Mouse (Mus musculus): ENCODE results near the gene Zfp335.
"Not testable (repeated sequence)": the region's sequence is repeated elsewhere in the genome, so short reads cannot be mapped to it uniquely, and the experiment has no call there.

Gene Zfp335

DNA sequence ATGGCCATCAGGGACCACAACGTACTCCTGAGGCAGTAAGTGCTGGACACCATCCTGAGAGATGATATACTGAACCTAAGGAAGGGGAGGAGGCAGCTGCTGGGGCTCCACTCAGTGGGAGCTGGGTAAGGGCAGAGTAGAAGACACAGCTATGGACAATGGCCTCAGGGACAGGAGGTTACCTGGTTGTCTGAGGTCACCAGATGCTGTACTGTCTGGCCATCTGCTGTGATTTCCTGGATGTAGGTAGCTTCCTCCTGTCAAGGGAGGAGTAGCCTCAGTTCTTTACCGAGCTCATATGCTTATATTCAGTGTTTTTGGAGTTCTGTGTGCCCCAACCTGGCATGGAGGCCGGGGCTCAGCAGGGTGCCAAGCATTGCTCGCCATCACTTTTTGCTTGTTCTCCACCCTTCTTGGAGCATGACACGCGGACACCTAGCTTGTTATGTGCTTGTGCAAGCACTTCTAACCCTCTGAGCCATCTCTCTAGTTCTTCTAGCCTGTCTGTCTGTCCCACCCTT, 18.8 kb downstream of the Zfp335 start:
- no peak for DNase-seq (ENCODE audit: low spot score)

DNA sequence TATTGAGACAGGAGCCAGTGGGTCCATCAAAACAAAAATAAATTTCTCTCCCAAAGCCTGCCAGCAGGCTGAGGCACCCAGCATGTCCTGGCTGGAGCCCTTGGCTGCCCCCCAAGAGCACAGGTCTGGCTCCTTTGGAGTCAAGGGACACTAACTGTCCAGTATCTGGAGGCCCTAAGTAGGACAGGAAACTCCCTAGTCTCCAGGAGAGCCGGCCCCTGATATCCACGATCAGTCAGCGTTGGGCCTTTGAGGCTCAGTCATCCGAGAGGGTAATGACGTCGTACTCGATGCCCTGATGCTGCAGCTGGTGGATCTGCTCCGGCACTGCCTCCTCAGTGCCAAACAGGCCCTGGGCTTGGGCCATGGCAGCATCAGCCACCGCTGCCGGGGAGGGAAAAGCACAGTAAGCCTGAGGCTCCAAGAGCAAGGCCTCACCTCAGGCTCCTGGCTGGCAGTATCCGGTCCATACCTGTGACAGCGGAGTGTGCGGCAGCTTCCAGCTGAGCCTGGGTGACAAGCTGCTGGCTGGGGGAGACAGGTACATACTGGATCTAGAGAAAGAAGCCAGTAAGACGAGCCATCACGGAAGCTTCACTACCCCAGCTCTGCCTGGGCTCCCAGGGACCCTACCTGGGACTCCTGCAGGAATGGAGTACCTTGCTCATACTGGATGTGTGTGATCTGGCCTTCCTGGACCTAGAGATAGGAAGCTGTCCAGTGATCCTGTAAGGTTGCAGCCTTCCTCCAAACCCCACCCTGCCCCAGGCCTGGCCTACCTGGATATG, 19.5 kb downstream of the Zfp335 start:
- no peak for DNase-seq (ENCODE audit: low spot score)

DNA sequence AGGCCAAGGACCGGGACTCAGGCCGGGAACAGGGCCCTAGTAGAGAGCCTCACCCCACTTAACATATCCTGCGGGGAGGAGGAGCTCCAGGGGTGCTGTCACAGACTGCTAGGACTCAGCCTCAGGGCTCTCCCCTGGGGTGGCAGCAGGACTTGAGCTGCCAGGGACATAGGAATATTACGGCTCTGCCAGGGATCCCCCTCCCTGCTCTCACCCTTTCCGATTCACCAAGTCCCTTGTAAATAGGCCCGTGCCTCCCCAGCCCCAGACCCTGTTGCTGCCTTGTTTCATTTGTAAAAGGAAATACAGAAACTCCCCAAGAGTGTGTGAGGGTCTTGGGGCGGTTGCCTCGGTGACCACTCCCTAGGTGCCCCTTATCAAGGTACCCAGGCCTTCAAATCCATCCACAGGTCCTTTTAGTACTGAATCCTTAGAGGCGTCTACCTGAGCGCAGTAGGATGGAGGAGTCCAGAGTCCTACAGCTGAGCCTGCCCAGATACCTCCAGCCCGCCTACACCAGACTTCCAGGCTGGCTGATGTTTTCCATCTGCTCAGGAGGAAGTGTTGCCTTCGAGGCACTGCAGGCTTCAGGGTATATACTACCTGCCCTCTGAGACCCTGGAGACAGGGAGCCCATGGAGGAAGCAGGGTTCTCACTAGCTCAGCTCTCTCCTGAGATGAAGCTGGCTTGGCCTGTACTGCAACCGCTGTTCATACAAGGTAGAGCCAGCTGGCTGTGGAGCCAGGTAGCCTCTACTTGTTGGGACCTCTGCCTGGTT, 20.3 kb downstream of the Zfp335 start:
- DNase-seq (ENCODE audit: low spot score), result no peak

DNA sequence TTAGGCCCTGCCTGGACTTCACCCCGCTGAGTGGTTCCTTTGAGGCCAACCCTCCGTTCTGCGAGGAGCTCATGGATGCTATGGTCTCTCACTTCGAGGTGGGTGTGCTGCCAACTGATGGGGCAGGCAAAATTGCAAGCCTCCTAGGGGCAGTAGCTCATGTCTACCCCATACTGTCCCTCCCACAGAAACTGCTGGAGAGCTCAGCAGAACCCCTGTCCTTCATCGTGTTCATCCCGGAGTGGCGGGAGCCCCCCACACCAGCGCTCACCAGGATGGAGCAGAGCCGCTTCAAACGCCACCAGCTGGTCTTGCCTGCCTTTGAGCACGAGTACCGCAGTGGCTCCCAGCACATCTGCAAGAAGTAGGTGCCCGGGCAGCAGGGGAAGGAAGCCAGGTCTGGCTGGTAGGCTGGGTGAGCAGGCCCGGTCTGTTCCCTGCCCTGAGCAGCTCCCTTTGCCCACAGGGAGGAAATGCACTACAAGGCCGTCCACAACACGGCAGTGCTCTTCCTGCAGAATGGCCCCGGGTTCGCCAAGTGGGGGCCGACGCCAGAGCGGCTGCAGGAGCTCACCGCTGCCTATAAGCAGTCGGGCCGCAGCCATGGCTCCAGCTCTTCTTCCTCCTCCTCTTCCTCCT, 21.0 kb downstream of the Zfp335 start:
- DNase-seq (ENCODE audit: low spot score), result no peak

DNA sequence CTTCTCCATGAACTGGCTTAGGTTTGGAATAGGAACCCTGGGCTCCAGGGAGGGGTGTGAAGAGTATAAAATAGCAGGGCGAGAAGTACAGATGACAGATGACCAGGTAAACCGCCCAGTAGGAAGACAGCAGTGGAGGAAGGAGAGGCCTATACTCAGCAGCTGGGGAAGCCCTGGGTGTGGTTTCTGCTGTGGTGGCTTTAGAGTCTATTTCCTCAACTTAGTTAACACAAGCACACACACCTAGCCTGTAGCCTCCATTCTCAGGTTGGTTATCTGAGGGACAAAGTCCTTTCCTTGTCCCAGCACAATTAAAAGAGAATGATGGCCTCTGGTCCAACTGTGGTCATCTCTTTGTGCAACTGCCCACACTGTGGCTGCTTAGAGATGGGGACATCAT, 21.6 kb downstream of the Zfp335 start:
- no peak for DNase-seq (ENCODE audit: low spot score)

DNA sequence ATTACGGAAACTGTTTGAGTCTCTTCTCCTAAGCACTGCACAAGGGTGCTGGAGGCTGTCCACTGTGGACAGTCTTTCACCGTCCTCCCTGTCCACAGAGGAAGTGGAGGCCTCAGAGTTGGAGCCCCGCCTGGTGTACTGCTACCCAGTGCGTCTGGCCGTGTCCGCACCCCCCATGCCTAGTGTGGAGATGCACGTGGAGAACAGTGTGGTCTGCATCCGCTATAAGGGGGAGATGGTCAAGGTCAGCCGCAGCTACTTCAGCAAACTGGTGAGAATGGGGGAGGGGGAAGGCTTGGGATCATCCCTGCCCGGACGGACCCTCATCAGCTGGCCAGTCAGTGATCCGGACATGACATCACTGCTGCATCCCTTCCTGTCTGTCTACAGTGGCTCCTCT, 22.6 kb downstream of the Zfp335 start:
- no peak for DNase-seq (ENCODE audit: low spot score)

DNA sequence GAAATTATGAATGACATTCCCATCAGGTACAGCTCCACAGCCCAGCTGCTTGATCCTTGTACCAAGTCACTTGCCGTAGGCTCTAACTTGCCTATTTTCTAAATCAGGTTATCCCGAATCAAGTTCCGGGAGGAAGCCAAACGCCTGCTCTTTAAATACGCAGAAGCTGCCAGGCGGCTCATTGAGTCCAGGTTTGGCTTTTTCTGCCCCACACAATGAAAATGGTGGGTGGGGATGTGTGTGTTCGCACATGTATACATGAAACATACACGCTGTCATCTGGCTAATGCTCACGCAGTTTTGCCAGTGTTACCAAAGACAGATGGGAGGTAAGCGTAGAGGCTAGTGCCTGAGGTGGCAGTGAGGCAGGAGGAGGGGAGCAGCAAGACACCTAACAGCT, 24.9 kb downstream of the Zfp335 start:
- no peak for DNase-seq (ENCODE audit: low spot score)

DNA sequence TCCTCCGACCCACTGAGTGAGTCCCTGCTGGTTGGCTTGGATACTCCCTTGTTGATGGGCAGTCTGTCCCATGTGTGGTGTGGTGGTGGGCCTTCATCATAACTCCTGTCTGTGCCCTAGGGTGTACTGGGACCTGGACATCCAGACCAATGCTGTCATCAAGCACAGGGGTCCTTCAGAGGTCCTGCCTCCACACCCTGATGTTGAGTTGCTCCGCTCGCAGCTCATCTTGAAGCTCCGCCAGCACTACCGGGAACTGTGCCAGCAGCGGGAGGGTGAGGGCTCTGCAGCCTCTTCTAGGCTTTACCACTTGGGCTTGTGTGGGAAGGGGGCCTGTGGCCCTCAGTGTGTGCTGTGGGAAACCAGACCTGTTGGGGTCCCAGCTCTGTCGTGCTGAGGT, 25.8 kb downstream of the Zfp335 start:
- no peak for DNase-seq (ENCODE audit: low spot score)

DNA sequence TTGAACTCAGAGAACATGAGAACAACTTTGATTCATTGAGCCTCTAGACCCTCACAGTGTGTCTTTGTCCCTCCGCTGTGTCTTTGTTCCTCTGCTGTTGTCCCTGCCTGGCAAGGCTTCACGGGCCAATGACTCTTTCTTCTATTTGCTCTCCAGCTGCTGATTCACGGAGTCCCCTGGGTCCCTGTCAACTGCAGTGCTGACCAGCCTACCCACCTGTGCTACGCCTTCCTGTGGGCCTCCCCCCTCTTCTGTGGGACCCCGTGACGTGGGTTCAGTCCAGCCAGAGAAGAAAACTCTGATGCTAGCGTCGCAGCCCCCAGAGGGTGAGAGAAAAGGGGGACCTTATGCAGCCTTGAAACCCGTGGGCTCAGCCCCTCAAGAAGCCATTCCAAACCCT, 28.9 kb downstream of the Zfp335 start:
- no peak for DNase-seq (ENCODE audit: low spot score)

DNA sequence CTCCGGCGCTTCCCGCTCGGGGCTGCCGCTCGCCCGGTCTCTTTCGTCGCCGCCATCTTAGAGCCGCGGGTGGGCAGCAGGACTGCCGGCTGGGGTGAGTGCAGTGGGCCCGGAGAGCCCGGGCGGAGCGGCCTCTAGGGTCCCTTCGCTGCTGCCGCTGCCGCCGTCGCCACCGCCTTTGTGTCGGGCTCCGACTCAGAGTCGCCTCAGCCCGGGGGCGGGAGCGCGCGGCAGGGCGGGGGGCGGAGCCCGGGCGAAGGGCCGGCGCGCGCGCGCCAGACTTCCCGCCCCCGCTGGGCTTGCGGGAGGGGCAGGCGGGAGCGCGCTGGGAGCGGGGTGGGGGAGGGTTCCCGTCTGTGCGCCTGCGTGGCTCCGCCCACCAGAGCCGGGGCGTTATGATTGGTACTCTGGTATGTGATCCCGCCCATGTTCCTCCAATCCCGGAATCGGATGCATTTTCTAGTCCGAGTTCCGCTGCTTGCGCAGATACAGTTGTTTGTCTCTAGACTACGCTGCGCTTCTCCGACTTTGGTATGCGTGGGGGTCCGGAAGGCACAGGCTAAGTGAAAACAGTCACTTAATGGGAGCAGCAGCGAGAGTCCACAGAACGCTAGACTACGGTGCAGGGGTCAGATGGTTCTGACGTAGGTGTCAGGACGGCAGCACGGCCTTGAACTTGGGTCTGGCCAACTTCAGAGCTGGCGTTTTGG, 31.8 kb downstream of the Zfp335 start:
- peak; percentile 96 for DNase-seq (ENCODE audit: low spot score)

DNA sequence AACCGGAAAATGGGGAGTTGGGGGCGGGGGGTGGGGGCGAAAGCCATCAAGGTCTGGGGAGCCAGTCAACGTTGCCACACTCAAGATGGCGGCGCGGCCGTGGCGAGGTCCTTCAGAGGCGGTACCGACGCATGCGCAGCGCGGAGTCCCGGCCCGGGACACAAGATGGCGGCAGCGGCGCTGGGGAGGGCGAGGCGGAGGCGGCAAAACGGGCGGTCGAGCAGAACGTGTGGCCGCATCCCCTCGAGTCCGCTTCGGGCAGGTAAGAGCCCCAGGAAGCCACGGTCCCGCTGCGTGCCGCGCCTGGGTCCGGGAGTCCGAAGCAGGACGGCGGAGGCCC, 32.4 kb downstream of the Zfp335 start, which contains the start of gene Pcif1:
Gene Pcif1, plus strand, starts transcription at position 77 of the 340 bp plus-strand sequence.
- peak; percentile 90 for DNase-seq (ENCODE audit: low spot score)

DNA sequence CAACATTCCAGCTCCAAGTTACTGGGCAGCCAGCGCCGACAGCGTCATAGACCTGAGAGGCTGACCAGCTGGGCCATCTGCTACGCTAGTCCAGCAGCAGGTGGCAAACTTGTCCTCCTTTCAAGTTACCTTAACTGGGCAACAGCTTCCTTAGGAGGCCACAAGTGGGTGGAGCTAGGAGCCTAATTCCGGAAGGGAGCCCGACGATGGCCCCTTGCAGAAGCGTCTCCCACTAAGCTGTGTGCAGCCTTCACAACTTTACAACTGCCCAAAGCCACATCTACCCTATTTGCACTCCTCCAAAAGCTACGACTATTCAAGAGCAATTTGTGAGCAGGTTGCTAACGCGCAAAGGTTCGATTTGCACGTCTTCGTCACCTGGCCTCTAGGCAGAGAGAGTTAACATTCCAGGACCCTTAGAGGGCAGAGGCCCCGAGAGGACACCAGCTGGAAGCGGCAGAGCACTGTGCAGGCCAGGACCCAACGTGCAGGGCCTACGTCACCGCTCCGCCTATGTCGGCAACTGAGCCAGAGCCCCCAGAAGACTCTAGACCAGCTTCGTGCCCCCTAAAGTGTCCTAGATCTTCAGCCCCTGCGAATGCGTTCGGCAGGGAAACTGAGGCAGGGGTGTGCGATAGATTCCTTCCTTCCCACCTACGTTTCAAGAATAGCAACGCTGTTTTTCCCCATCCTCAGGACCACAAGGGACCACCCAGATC, 32.9 kb downstream of the Zfp335 start:
- peak; percentile 29 for DNase-seq (ENCODE audit: low spot score)

DNA sequence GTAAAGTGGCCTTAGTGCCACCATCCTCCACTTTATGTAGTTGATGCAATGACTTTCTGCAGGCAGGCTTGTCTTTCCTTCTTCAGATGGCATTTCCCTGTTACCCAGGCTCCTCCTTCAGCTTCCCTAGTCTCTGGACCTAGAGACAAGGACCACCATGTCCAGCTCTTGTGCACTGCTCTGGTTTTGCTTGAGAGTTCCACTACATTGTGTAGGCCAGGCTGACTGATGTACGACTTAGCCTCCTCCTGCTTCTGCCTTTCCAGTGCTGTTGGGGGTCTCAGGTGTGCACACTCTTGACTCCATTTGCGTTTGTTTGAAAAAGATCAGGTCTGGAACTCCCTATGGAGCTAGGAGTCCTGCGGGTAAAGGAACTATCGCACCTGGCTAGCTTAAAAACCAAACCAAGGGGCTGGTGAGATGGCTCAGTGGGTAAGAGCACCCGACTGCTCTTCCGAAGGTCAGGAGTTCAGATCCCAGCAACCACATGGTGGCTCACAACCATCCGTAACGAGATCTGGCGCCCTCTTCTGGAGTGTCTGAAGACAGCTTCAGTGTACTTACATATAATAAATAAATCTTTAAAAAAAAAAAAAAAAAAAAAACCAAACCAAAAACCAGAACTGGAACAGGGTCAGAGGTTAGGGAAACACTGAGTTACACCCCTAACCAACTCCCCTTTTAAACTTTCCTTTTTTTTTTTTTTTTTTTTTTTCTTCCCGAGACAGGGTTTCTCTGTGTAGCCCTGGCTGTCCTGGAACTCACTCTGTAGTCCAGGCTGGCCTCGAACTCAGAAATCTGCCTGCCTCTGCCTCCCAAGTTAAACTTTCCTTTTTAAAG, 34.0 kb downstream of the Zfp335 start:
- DNase-seq (ENCODE audit: low spot score), result not testable (repeated sequence)

DNA sequence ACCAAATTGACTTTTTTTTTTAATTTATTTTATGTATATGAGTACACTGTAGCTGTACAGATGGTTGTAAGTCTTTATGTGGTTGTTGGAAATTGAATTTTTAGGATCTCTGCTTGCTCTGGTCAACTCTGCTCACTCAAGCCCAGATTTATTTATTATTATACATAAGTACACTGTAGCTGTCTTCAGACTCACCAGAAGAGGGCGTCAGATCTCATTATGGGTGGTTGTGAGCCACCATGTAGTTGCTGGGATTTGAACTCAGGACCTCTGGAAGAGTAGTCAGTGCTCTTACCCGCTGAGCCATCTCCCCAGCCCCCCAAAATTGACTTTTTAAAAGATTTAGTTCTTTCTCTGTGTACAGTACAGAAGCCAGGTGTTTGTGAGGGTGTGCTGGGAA, 35.9 kb downstream of the Zfp335 start:
- not testable (repeated sequence) for DNase-seq (ENCODE audit: low spot score)

DNA sequence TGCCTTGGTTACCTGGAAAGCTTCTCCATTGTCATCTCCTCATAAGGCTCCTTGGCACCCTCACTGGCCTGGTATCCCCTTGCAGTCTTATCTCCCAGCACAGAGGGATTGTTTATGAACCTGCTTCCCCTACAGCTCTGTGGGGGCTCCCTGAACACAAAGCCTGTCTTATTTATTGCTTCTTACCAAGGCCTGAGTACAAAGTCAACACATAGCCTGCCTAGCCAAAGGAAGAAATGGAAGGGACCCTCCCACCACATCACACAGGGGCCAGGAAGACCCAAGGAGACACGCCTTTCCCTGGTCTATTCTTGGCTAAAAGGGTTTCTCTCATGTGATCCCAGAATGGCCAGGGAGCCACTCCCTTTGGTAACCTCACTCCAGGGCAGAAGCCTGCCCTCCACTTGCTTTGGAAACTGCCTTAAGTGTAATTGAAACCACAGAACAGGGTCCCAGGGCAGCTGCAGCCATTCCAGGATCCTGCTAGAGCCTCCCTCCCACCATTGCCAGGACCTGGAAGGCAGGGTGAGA, 37.3 kb downstream of the Zfp335 start:
- no peak for DNase-seq (ENCODE audit: low spot score)

DNA sequence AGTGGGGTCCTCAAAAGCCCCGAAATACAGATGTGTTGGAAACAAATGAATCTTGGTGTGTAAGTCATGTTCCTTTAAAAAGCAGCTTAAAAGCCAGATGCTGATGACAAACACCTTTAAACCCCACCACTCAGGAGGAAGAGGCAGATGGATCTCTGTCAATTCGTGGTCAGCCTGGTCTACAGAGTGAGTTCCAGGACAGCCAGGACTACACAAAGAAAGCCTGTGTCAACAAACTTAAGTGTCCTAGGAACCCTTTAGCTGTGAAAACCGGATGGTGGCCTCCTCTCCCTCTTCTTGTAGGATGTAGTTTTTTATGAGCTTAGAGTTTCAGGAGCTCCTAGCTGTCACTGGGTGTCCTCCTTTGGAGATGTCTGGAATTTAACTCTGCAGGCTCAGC, 37.9 kb downstream of the Zfp335 start:
- no peak for DNase-seq (ENCODE audit: low spot score)

DNA sequence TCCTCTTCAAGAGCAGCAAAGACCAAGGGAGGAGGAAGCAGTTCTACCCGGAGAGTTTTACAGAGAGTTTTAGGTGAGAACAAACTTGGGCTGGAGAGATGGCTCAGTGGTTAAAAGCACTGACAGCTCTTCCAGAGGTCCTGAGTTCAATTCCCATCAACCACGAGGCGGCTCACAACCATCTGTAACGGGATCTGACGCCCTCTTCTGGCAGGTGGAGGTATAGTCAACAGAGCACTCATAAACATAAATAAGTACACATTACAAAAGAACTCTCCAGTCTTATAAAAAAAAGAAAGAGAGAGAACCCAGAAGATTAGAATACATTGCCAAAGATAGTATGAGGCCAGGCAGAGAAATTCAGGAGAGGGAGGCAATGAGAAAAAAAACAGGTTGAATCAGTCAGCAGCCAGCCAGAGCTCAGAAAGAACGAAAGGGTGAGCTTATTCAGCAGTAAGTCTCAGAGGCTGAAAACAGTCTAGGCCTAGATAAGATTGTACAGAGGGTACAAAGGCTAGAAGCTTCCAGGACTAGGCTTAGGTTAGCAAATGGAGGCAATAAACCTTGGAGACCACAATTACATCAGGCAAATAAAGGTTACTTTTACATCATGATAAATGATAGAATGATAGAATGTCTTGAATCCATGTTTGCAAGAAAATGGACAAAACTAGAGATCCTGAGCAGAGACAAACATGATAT, 39.8 kb downstream of the Zfp335 start:
- no peak for DNase-seq (ENCODE audit: low spot score)

DNA sequence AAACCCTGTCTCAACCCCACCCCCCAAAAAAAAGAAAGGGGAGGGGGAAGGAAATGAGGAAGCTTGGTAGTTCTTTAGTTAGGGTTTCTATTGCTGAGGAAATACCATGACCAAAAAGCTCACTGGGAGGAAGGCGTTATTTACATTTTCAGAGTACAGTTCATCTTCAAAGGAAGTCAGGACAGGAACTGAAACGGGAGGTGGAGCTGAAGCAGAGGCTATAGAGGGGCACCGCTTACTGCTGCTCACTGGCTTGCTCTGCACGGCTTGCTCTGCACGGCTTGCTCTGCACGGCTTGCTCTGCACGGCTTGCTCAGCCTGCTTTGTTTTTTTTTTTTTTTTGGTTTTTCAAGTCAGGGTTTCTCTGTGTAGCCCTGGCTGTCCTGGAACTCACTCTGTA, 43.1 kb downstream of the Zfp335 start:
- DNase-seq (ENCODE audit: low spot score), result peak; percentile 55

DNA sequence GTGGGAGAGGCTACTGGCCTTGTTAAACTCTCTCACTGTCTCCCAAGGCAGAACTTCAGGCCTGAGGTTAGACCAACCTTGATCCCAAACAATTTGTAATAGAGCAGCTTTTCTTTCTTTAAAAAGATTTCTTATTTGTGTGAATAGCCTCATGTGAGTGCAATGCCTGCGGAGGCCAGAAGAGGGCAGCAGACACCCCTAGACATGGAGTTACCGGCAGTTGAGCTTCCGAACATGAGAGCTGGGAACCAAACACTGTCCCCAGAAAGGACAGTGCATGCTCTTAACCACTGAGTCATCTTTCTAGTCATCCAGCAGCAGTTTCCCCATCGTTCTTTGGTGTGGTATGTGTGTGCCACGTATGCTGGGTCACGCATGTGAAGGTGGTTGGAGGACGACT, 44.0 kb downstream of the Zfp335 start:
- DNase-seq (ENCODE audit: low spot score), result no peak

Data from T-cell, adult 2 months (primary cell).